Mouse (Mus musculus): ENCODE data around the gene Clint1.

DNA sequence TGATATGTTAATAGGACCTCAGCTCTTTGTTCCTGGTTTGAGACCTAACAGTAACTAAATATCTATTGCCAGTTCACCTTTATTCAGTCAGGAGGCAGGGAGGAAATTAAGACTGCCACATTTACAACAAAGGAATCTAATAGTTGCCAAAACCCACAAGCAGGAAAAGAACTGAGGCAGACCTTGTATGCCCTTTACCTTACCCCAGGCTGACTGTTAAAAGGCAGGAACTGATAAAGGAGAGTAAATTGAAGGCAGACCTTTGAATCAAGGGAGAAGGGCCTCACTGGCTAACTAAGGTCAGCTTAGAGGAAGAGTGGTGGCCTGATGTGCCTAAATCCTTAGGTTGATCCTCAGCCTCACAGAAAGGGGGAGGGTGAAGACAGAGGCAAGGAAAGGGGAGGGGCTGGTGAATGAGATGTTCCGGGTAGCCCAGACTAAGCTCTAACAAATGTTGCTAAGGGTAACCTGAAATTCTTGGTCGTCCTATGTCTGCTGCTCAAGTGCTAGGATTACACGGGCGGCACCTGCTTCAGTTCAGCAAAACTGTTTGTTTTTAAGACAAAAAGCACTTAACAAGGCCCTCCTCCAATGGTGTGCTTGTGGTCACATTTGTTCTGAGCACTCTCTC is 16.1 kb upstream of the Clint1 start:
- no peak for TF ChIP-seq EP300 (IDR thresholded peaks at IDR 0.05; ENCODE audit: low read depth)
- TF ChIP-seq CTCF (IDR thresholded peaks at IDR 0.05; ENCODE audit: low read depth) = no peak

Measured in heart, postnatal 0 days (tissue).